Mouse (Mus musculus): ENCODE measurements around the gene Lrrn1.

DNA sequence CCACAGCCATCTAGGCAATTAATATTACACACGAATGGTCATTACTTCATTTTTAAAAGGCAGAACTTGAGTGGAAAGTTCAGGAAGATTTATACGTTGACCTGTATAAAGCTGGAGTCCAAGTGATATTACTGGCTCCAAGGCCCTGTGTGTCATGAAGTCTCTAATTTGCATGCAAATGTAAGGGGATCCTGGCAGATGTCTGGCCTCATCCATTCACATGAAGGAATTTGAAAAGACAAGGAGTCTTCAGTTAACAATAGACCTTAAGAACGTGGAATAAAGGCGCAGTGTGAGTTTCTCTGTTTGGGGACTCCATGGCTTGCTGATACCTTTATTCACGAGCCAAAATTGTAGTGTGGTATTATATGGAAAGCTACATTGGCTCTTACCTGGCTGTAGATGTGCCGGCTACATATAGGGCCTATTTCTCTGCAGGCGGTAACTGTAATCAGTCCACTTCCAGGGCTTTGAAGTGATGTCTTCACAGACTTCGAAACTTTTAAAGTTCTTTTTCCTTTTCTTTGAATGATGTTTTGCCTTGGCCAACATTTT is 2.0 kb downstream of the Lrrn1 start:
- no peak for TF ChIP-seq CTCF (IDR thresholded peaks at IDR 0.05; ENCODE audit: low read depth, low read length)
- no peak for TF ChIP-seq POLR2A (IDR thresholded peaks at IDR 0.05; ENCODE audit: extremely low read depth, insufficient read depth, low read length)
